Mouse (Mus musculus): ENCODE measurements around the gene Mprip.
"Not testable (repeated sequence)": the region's sequence is repeated elsewhere in the genome, so short reads cannot be mapped to it uniquely, and the experiment has no call there.

The Mprip gene

GRCm38 (mm10) chr11:59653547-59653946, 7.6 kb upstream of the Mprip start:
- no peak for DNase-seq (ENCODE audit: low read depth, low spot score)

GRCm38 (mm10) chr11:59655337-59655736, 5.8 kb upstream of the Mprip start:
- DNase-seq (ENCODE audit: low read depth, low spot score): no peak

DNA sequence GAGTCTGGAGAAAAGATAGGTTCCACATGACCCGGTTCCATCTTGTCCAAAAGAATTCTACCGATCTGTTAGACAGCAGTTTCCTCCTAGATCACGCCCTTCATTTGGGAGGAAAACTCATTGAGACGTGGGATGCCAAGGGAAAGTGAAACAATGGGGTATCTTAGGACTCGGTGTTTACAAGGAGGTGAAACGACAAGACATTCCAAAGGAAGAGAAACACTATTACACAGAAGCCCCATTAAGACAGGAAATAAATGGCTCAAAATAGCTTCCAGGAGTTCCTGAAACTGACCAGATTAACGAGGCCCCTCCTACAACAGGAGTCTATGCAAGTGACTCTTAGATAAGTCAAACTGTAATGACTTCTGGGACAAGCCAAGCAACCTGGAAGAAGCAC, 5.1 kb upstream of the Mprip start:
- no peak for DNase-seq (ENCODE audit: low read depth, low spot score)

DNA sequence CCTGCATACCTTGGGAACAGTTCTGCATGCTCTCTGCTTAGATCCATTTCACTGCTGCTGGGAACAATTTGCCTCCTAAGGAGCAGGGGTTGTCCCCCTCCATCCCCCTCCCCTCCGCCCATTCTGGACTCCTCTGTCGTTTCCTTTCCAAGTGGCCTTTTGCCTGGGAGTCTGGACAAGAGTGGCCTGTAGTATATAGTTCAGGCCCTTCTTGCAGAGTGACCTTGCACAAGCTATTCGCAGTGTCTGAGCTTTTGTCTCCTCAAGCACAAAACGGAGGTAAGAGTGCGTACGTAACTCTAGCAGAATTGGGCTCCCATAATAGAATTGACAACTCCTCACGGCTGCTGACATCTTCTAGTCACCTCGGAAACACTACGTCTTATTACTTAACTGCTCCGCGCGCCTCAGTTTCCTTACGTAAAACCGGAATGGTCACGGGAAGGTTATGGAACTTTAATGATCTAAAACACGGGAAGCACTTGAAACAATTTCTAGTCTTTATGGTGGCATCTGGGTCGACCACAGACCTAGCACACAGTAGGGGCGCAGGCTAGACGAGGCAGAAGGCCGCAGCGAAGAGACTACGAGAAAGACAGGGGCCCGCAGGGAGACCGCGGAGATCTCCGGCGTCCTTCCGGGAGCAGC, 620 bp downstream of the Mprip start:
- no peak for DNase-seq (ENCODE audit: low read depth, low spot score)

DNA sequence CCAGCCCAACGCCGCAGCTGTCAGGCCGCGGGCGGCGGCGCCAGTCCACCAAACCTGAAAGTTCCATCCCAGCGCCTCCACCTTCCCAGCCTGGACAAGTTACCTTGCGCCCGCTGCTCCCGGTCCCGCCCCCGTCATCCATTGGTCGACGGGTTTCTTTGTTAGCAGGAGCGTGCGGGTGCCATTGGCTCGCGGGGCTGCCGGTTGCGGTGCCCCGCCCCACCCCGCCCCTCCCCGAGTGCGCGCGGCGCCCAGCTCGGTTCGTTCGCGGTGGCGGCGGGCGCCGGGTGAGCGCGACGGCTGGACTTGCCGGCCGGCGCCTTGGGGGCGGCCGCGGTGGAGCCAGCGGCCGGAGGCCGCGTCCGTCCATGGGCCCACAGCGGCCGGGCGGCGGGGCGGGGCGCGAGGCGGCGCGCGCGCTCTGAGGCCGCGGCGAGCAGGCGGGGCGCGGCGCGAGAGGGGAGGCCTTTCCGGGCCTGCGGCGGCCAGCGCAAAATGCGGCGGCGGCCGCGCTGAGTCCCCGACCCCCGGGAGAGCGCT, 1.2 kb downstream of the Mprip start:
- DNase-seq (ENCODE audit: low read depth, low spot score): peak; percentile 94

GRCm38 (mm10) chr11:59662877-59663775, 2.0 kb downstream of the Mprip start:
- no peak for DNase-seq (ENCODE audit: low read depth, low spot score)

- no peak for DNase-seq (ENCODE audit: low read depth, low spot score)
Observed at GRCm38 (mm10) chr11:59663776-59664320, 2.7 kb downstream of the Mprip start.

DNA sequence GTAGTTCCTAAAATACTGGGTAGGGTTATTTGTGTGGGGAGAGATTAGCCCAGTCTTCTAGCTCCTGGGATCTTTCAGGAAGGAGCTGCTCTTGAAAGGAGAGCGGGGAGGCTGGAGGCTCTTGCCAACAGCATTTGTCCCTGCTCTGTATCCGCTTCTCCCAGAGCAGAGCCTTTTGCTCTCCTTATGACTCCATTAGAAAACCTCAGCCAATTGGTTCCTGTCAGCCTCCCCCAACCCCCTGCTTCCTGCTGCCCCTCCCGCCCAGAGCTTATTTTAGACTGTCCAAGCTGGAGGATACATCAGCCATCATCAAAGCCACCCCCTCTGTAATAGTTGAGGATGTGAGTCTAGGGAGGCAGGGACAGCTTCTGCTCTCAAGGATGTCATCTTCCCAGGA, 3.7 kb downstream of the Mprip start:
- DNase-seq (ENCODE audit: low read depth, low spot score): peak; percentile 73

GRCm38 (mm10) chr11:59671049-59671693, 10.1 kb downstream of the Mprip start:
- DNase-seq (ENCODE audit: low read depth, low spot score): no peak

DNA sequence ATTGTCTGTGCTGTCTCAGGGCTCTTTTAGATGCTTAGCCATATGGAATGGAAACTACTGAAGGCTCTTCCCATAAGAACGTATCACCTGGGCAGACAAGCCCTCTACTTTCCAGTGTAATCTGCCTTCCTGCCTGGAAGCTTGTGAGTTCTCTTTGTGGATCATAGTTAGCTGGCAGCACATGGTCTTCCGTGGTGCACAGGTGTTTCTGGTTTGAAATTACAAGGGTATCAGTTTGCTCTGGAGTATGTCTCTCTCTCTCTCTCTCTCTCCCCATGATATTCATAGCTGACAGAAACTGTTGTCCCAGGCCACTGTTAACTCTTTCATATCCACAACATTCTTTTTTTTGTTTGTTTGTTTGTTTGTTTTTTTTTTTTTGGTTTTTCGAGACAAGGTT, 12.9 kb downstream of the Mprip start:
- no peak for DNase-seq (ENCODE audit: low read depth, low spot score)

DNA sequence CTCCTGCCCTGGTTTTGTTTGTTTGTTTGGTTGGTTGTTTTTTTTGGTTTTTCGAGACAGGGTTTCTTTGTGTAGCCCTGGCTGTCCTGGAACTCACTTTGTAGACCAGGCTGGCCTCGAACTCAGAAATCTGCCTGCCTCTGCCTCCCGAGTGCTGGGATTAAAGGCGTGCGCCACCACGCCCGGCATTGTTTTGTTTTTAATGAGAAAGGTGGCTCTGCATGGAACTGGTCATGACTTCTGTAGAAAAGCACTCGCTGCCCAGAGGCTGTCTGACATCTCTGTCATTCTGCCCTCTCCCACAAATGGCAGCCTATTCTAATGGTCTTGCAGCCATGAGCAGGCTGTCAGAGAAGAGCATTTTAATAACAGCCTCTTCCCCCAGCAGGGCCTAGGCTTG, 13.6 kb downstream of the Mprip start:
- DNase-seq (ENCODE audit: low read depth, low spot score): not testable (repeated sequence)

DNA sequence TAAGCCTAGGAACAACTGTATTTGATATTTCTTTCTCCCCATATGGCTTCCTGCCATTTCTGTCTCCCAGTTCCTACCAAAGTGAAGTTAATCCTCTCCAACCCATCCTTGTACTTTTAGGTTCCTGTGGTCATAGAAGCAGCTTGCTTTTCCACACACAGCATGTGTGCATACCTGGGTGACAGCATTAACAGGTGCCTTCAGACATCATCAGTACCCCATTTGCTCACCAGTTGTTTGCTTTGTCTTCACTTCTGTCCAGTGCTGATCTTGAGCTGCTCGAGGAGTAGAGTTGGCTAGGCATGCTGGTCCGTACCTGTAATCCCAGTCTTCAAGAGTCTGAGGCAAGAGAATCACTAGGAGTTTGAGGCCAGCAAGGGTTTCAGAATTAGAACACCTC, 16.7 kb downstream of the Mprip start:
- no peak for DNase-seq (ENCODE audit: low read depth, low spot score)

- no peak for DNase-seq (ENCODE audit: low read depth, low spot score)
Observed at GRCm38 (mm10) chr11:59678693-59679092, 17.6 kb downstream of the Mprip start.

GRCm38 (mm10) chr11:59680111-59680510, 19.0 kb downstream of the Mprip start:
- no peak for DNase-seq (ENCODE audit: low read depth, low spot score)

- no peak for DNase-seq (ENCODE audit: low read depth, low spot score)
Observed at GRCm38 (mm10) chr11:59684956-59685355, 23.9 kb downstream of the Mprip start.

- peak; percentile 62 for DNase-seq (ENCODE audit: low read depth, low spot score)
Observed at GRCm38 (mm10) chr11:59694533-59694932, 33.4 kb downstream of the Mprip start.

- DNase-seq (ENCODE audit: low read depth, low spot score): no peak
Observed at GRCm38 (mm10) chr11:59695550-59695949, 34.4 kb downstream of the Mprip start.

DNA sequence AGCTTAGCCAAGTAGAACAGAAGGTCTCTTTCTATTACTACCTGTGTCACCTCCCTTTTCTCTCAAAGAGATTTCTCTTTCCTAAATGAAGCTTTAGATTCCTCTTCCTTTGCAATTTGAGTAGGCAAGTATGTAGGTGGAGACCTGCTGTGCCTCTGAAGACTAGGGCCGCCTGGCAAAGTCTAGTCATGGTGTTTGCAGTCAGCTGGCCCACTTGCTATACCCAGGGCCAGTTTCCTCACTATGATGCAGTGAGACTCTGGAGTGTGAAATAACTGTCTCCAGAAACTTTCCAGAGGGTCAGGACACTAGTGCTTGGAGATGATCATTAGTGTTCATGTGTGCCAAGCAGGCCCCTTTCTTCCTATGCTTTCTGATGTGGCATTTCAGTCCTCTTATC, 36.5 kb downstream of the Mprip start:
- no peak for DNase-seq (ENCODE audit: low read depth, low spot score)

DNA sequence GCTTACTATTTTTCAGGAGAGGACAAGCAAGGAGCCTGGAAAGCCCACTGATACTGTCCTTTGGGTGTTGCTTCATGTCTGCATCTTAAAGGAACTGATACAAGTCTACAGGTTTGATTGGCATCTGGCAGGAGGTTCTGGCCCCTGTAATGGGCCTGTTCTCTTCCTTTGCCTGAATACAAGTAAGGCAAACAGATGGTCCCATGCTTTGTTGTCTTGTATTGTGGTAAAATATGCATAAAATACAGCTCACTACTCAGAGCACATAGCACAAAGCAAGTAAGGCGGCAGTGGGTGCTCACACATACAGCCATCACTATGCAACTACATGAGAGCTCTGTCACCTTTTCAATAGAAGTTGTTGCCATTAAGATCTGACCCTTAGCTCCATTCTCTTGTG, 39.7 kb downstream of the Mprip start:
- DNase-seq (ENCODE audit: low read depth, low spot score): no peak

DNA sequence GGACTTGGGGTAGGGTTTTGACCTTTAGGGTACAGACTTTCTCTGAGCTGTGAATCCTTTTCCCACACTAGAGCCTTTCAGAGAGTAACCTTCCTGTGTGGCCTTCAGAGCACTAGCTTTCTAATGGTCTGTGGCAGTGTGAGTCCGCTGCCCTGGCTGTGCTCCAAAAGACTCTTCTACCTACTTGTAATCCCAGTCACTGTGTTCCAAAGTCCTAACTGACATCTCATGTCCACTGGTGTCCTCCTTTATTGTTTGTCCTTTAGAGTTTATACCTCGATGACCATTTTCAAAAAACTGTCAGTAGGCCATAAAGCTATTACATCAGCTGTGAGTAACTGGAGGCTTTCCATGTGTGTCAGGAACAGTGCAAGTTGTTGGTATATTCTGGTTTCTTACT, 44.0 kb downstream of the Mprip start:
- no peak for DNase-seq (ENCODE audit: low read depth, low spot score)

- peak; percentile 44 for DNase-seq (ENCODE audit: low read depth, low spot score)
Observed at GRCm38 (mm10) chr11:59707481-59707880, 46.4 kb downstream of the Mprip start.
